Mouse (Mus musculus) fibroblast of lung, adult 2 months (primary cell): Measurements from ENCODE around the gene Trim69.
A peak's percentile ranks its signal among the peaks of the same experiment; 100 is the strongest.

Source experiments
- DNase-seq: peaks from one replicate; pipeline ENCODE4 v3.0.0-alpha.2; 2011; ENCODE audit warnings: low read depth

Trim69 gene

GRCm38 (mm10) chr2:122160680-122161079 is at the start of gene Trim69:
Gene Trim69 (plus strand): TSS chr2:122160700.
- DNase-seq: peak; percentile 67

DNA sequence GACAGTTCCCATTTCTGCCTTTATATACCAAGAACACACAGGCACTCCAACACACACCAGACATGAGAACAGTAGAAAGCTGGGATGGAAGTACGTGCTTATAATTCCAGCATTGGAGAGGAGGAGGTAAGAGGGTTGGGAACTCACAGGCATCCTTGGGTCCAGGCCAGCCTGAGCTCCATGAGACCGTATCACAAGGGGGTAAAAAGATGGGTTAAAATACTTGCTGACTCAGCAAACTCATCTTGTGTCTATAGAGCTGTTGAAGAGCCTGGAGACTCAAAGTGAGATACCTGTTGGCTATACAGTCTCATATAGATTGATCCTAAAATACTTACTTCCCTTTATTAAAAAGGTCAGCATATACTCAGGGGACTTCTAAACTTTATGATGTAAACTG is 43.6 kb upstream of the Trim69 start:
- no peak for DNase-seq

DNA sequence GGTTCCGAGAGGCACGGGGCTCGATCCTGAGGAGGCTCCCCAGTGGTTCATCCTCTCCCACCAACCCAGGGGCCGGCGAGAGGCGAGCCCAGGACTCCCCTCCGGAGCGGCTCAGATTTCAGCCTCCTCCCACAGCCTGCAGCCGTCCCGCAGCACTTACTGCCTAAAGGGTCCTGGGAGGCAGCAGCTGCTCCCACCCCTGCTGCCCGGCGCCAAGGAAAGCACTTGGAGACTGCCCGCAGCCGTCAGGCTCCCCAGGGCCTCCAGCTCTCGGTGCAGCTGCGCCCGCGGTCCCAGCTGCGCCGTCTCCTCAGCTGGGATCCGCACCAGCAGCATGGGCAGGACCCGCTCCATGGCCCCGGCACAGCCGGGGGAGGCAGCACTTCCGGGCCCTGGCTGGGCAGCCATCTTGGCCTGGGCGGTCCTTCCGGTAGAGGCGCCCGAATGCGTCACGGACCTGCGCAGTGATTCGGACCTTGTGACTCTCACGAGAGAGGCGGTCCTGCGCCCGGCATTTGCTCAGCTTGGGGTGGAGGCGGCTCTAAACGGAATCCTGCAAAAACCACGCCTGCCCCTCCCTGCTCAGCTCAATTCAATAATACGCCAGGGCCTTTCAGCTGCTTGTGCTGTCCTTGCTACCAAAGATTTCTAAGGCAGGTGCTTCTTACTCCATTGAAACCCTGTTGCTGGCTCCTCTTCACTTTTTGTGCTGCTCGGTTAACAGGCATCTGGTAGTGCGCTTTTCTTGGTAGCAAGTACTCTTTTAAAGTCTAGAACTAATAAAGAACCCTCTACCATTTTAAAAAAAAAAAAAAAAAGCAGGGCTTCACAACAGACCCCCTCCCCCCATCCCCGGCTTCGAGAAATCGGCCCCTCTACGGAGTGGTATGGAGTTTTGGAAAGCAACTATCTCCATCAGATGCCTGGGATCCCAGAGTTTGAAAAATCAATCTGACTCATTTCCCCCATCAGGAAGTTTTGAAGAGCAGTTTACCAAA is 42.2 kb upstream of the Trim69 start, which contains the start of gene Spg11:
Spg11 (minus strand) TSS at position 426 of the 998 bp plus-strand sequence.
- DNase-seq: peak; percentile 94

DNA sequence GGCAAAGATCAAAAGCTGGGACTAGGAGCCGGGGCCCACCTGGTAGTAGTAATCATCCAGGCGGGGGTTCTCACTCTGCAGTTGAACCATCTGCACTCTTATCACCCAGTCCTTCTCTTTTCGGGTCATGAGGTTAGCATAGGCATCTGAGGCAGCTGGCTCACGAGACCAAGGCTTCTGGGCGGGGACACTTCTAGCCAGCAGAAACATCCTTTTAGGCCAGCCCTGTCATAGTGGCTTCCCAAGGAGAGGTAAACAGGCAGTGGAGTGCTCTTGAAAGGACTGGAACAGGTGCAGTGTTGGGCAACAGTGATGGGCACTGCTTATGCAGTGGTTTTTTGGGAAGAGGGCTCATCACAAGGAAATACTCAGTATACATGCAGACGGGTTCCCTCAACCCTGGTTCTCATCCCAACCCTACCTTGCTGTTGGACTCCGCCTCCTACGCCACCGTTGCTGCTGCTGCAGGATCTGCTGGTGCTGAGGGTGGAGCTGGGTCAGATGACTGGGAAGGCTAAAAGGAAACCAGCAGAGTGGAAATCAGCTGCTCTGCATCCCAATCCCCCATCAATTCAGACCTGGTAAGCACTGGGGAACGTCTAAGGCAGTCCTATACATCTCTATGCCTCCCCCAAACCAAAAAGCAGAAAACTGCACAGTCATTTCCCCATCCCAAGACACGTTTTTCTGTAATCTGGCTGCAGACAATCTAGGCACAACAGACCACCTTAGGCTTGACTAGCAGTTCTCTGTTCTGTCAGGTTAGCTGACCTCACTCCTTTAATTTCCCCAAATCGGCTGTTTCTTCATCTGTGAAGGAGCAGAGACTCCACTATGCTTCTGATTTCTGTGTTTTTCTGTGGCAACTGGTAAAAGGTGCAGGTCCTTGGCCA is 34.6 kb upstream of the Trim69 start:
- no peak for DNase-seq

GRCm38 (mm10) chr2:122126765-122127347 is 33.6 kb upstream of the Trim69 start:
- DNase-seq: no peak

DNA sequence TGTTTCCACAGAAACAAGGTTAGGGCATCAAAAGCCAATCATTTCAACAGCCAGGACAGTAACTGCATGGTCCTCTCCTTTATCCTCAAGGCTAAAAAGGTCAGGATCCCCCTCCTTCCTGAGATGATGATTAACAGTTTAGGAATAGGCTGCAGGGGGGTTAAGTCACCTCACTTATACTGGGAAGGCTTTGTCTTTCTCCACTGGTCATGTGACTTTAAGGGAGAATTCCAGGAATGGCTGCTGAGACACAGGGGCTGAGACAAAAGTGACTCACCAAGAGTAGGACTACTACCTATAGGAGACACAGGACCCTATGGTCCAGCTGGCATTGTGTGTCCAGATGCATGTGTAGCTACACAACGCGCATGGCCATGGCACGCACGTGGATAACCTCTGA is 32.9 kb upstream of the Trim69 start:
- DNase-seq: no peak

- no peak for DNase-seq
These were observed 28.4 kb upstream of the Trim69 start for GRCm38 (mm10) chr2:122132078-122132477.

GRCm38 (mm10) chr2:122132618-122133017 is 27.9 kb upstream of the Trim69 start:
- no peak for DNase-seq

- DNase-seq: no peak
These were observed 22.5 kb upstream of the Trim69 start for GRCm38 (mm10) chr2:122137839-122138465.

DNA sequence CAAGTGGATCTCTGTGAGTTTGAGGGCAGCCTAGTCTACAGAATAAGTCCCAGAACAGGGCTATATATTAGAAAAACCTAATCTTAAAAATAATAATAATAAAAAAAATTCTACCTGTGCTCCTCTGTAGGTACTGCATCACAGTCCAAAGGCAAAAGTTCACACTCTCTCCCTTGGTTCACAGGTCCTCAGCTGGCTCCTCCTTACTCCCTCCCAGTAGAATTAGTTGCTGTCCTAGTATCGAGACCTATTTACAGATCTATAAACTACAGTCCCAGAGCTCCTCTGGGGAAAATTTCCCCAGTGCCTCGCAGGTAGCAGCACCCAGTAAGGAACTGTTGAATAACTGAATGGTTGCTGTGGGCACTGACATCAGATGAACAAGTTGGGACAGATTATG is 19.7 kb upstream of the Trim69 start:
- DNase-seq: no peak

GRCm38 (mm10) chr2:122141332-122141967 is 19.1 kb upstream of the Trim69 start:
- DNase-seq: no peak

DNA sequence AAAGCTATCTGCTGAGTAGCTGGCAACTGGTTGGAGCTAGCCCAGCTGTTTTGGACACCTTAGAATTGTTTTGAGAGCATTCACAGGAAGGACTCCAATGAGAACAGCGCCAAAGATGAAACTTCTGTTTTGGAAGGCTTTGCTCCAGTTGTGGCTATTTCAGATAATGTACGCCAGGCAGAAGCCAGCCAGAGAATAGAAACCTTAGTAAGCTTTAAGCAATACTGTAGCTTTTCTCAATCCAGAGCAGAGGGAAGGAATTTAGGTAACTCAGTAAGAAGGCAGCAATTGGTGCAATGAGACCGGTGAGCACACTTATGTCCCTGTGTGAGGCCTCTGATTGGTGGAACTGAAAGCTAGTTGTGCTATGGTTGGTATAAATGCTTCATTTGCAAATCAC is 17.4 kb upstream of the Trim69 start:
- DNase-seq: no peak

GRCm38 (mm10) chr2:122145756-122146155 is 14.7 kb upstream of the Trim69 start:
- DNase-seq: no peak

DNA sequence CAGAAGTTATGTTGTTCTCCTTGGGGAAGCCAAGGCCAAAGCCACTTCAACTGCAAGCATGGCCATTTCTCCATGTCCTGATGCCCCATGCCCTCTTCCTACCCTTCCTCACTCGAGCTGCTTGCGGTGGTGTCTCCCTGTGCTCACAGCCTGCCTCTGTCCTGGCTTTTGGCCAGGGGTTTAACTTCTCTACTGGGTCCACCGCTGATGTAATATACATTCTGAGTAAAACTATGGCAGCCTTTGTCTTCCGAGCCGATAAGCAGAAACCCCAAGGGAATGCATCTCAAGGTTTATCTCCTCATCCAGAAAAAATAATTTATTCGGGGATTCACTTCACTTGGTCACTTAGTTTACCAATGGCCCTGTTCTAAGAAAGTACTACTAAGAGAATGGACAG is 13.8 kb upstream of the Trim69 start:
- DNase-seq: no peak

- peak; percentile 89 for DNase-seq
These were observed 12.8 kb upstream of the Trim69 start, which contains the start of gene B2m for GRCm38 (mm10) chr2:122147508-122148241. Gene B2m (plus strand): TSS chr2:122147686.

DNA sequence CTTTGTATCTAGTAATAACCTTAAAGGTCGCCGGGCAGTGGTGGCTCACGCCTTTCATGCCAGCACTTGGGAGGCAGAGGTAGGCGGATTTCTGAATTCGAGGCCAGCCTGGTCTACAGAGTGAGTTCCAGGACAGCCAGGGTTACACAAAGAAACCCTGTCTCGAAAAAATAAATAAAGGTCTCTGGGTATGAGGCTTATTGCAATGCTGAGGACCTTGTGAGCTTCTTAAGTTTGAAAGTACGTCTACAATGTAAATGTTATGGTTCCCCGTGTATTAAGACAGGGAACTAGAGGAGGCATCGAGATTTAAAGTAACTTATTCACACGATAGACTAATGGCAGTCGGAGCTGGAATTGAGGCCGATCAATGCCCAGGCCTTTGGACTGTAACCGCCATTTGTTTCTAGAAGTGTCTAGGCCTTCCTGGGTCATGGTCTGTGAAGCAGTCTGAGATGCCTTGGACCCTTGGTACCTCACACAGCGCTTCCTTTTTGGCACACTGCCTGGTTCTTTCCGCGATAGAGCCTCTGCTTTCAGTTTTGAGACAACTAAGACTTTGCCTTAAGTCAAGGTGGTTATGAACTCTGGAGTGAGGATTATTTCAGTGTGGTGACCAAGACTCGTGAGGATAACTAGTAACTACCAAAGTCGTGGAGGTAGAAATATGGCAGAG is 12.1 kb upstream of the Trim69 start:
- no peak for DNase-seq

- no peak for DNase-seq
These were observed 11.2 kb upstream of the Trim69 start for GRCm38 (mm10) chr2:122149316-122149715.

DNA sequence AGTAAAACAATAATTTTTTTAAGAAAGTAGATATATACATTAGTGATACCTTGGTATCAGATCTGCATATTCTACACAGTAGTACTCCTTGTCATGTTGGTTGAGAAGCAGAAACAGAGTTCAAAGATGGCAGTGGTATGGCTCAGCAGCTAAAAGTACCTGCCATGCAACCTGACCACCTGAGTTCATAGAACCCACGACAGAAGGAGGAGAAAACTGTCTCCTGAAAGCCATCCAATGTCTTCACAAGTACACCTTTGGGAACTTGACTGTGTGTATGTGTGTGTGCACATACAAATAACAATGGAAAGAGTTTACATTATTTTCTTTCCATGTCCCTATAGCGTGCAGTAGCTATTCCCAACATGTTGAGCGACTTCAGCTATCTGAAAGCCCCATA is 10.8 kb upstream of the Trim69 start:
- no peak for DNase-seq

DNA sequence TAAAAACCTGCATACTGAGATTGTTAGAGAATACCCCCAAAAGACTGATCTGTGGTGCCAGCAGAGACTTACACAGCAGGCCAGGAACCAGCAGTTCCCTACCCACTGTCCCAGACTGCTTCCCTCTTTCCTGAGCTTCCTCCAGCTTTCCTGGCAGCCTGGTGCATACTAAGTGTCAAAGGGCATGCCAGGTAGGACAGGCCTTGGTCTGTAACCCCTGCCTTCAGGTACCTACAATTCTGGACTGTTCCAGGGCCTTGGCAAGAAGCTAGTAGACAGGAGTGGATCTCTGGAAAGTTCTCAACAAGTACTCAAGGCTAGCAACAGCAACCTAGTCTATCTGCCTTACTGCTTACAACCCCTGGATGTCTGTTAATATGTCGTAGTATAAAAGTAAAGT is 9.3 kb upstream of the Trim69 start:
- DNase-seq: no peak

GRCm38 (mm10) chr2:122152850-122153249 is 7.7 kb upstream of the Trim69 start:
- DNase-seq: no peak
